Mouse (Mus musculus): ENCODE results near the gene Sfi1.
"Not testable (repeated sequence)": the region's sequence is repeated elsewhere in the genome, so short reads cannot be mapped to it uniquely, and the experiment has no call there.

Gene Sfi1

GRCm38 (mm10) chr11:3173425-3174318 is 19.6 kb downstream of the Sfi1 start:
- not testable (repeated sequence) for DNase-seq (ENCODE audit: low read depth, low spot score)

GRCm38 (mm10) chr11:3172526-3172925 is 20.7 kb downstream of the Sfi1 start:
- DNase-seq (ENCODE audit: low read depth, low spot score) = not testable (repeated sequence)

DNA sequence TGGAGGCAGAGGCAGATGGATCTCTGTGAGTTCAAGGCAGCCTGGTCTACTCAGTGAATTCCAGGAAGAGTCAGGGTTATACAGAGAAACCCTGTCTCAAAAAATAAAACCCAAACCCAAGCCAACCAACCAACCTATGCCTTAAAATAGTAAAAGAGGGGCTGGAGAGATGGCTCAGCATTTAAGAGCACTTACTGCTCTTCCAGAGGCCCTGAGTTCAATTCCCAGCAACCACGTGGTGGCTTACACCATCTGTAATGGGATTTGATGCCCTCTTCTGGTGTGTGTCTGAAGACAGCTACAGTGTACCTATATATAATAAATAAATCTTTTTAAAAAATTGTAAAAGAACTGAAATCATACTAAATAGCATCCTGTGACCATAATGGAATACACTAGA is 21.3 kb downstream of the Sfi1 start:
- not testable (repeated sequence) for DNase-seq (ENCODE audit: low read depth, low spot score)

GRCm38 (mm10) chr11:3169042-3169441 is 24.2 kb downstream of the Sfi1 start:
- not testable (repeated sequence) for DNase-seq (ENCODE audit: low read depth, low spot score)

GRCm38 (mm10) chr11:3167571-3168001 is 25.7 kb downstream of the Sfi1 start:
- DNase-seq (ENCODE audit: low read depth, low spot score) = not testable (repeated sequence)

DNA sequence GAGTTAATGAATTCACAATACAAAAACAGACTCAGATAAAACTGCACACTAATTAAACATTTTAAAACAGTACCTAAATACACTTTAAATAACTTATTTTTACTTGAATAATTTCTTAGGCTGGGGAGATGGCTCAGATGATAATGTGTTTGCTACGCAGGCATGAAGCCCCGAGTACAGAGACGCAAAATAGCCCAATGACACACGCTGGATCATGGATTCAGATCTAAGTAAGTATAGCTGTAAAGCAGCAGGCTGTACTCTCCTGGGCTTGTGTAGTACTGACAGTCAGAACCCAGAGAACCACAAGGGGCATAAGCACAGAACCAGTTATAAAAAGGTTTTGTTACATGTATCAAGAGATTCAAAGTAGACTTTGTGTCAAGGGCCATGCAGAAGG is 26.1 kb downstream of the Sfi1 start:
- not testable (repeated sequence) for DNase-seq (ENCODE audit: low read depth, low spot score)

DNA sequence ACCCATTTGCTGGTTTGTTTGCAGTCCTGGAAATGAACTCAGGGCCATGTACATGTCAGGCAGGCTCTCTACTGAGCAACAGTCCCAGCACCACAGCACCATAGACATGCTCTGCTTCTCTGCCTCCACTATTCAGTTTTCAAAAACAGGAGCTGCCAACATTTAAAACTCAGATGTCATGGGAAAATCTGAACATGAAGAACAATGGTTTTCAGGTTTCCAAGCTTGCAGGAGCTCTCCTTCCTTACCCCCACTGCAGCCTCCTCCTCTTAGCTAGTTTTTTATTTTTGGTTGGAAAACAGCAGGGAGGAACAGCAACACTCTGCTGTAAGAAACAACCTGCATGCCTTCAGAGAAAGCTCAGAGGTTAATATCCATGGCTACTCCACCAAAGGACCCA is 26.9 kb downstream of the Sfi1 start:
- DNase-seq (ENCODE audit: low read depth, low spot score) = not testable (repeated sequence)

- DNase-seq (ENCODE audit: low read depth, low spot score) = not testable (repeated sequence)
Observed at GRCm38 (mm10) chr11:3165210-3165782, 28.0 kb downstream of the Sfi1 start.

GRCm38 (mm10) chr11:3163661-3164060 is 29.6 kb downstream of the Sfi1 start:
- not testable (repeated sequence) for DNase-seq (ENCODE audit: low read depth, low spot score)

DNA sequence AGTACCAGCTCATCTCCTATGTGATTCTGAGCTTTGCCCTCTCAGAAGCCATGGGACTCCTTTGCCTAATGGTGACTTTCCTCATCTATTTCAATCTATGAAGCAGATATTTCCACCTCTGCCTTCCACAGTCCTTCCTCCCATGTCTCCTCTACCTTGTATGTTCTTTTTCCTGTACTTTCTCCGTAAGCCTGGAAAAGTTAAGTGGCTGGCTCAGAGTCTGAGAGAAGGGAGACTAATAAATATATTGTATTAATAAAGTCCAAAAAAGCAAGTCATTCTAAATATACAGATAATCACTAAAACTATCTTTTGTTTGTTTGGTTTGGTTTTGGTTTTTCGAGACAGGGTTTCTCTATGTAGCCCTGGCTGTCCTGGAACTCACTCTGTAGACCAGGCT is 30.1 kb downstream of the Sfi1 start:
- DNase-seq (ENCODE audit: low read depth, low spot score) = not testable (repeated sequence)

DNA sequence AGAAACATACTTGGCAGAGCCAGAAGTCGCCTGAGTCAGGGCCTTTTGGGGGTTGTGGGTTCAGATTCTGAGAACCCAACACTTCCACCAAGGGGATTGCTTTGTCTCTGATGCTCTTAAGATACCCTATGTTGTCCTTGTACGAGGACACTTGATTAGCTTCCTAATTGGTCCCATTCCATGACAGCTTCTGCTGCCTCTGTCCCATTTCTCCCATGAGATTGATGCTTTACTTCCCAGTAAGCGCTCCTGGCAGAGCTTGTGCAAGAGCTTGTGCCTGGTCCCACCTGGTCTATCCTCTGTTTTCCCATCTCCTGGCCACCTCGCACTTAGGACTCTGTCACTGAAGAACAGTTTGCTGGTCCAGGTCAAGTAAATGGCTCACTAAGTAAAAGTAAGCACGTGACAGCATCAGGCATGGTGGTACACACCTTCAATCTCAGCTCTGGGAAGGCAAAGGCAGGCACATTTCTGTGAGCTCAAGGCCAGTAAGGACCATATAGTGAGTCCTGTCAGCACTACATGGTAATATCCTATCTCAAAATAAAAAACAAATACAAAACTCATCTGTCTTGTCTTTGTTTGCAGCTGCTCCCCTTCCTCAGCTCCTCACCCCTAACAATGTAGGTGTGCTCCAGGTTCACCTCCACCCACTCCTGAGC is 30.9 kb downstream of the Sfi1 start:
- DNase-seq (ENCODE audit: low read depth, low spot score) = not testable (repeated sequence)

GRCm38 (mm10) chr11:3161370-3161769 is 31.9 kb downstream of the Sfi1 start:
- not testable (repeated sequence) for DNase-seq (ENCODE audit: low read depth, low spot score)

DNA sequence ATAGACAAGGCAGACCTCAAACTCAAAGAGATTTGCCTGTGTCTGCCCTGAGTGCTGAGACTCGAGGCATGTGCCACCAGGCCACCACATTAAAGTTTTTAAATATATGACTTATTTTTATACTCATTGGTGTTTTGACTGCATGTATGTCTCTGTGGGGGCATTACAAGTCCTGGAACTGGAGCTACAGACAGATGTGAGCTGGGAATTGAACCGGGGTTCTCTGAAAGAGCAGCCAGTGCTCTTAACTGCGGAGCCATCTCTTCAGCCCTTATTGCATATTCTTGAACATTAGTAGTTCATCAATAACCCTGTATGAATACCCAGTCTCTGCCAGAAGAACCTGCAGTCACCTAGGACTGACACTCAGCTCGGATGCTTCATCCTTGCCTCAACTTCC is 34.5 kb downstream of the Sfi1 start:
- DNase-seq (ENCODE audit: low read depth, low spot score) = not testable (repeated sequence)

DNA sequence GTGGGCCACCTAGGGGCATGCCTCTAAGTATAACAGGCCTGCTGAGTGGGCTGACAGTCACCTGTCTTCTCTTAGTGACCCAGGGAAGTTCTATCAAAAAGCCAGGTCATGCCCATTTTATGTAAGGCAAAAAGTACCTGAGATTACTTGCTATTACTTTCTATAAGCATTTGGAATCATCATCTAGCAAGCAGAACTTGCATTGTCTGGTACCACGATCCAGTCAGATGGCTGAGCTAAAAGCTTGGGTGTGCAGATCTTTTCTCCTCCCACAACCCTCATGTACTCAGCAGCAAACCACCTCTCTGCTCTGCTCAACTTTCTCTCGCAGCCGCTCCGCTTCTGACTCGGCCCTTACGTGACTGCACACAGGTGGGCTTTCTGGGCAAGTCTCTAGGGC is 35.3 kb downstream of the Sfi1 start:
- not testable (repeated sequence) for DNase-seq (ENCODE audit: low read depth, low spot score)

- DNase-seq (ENCODE audit: low read depth, low spot score) = not testable (repeated sequence)
Observed at GRCm38 (mm10) chr11:3156991-3157390, 36.3 kb downstream of the Sfi1 start.

DNA sequence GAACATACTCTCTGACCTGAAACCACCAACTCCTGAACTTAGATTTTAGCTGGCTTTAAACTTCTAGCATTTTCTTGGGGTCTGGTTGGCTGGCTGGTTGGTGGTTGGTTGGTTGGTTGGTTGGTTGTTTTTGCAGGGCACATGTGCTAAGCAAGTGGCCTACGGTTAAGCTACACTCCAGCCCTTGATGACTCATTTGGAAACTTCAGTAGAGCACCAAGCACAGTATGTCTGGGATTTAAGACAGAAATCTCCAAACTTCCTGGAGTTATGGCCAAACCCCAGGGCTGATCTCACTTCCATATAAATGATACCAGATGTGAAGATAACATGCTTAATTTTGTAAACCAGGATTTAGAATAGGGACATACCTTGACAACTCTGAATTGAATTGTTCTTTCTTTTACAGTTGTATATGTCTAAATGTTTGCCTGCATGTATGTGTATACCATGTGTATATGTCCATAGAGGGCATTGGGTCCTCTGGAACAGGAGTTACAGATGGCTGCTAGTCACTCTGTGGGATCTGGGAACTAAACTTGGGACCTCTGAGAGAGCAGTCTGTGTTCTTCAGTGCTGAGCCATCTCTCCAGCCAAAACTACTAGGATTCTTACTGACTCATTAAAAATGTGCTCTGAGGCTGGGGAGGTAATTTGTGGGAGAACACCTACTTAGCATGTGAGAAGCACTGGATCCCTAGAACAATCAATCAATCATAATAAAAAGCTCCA is 39.4 kb downstream of the Sfi1 start:
- DNase-seq (ENCODE audit: low read depth, low spot score) = not testable (repeated sequence)

GRCm38 (mm10) chr11:3151358-3151757 is 41.9 kb downstream of the Sfi1 start:
- not testable (repeated sequence) for DNase-seq (ENCODE audit: low read depth, low spot score)

GRCm38 (mm10) chr11:3150677-3151003 is 42.6 kb downstream of the Sfi1 start:
- DNase-seq (ENCODE audit: low read depth, low spot score) = not testable (repeated sequence)

- not testable (repeated sequence) for DNase-seq (ENCODE audit: low read depth, low spot score)
Observed at GRCm38 (mm10) chr11:3150003-3150676, 43.1 kb downstream of the Sfi1 start.

GRCm38 (mm10) chr11:3149471-3149870 is 43.8 kb downstream of the Sfi1 start:
- DNase-seq (ENCODE audit: low read depth, low spot score) = not testable (repeated sequence)

GRCm38 (mm10) chr11:3146806-3147205 is 46.5 kb downstream of the Sfi1 start:
- DNase-seq (ENCODE audit: low read depth, low spot score) = not testable (repeated sequence)

Measured in embryo, embryonic 11.5 days (tissue).